Mouse (Mus musculus): ENCODE data around the gene Prss22. TPM values are rescaled to one million over a fixed set of nuclear protein-coding genes. Genes with fewer than 3 reads are reported as not detected.

Prss22 gene
- polyA plus RNA-seq (2015; fragmentation: Nextera tagmentation; extraction: Ambion mirVana) = 0.12 TPM in 1 of 2 replicates, not detected in the other

GRCm38 (mm10) chr17:23997901-23998300 is at the start of gene Prss22:
Gene Prss22, minus strand, starts transcription at chr17:23998100.
- ATAC-seq = no peak
- no peaks in the 10 kb centered on the region for H3K9me3 ChIP-seq
- H3K27me3 ChIP-seq = peaks cover 11% of the 10 kb centered on the region; the same call in 1 of the 2 replicates
- H3K9ac ChIP-seq (replicated peaks) = no peak within 1 kb of the TSS
- no peak within 1 kb of the TSS for H3K27ac ChIP-seq
- H3K36me3 ChIP-seq = no peaks in the 10 kb centered on the region
- 80% methylated on average over 2 of the region's 2 CpGs for WGBS
- no peak within 1 kb of the TSS for H3K4me2 ChIP-seq (replicated peaks)
- H3K4me1 ChIP-seq (replicated peaks) = peaks cover 8% of the 10 kb centered on the region; the same call in 1 of the 2 replicates
- H3K4me3 ChIP-seq (replicated peaks) = no peak within 1 kb of the TSS

GRCm38 (mm10) chr17:24046026-24046425 is 48.1 kb upstream of the Prss22 start:
- 49% methylated on average over 5 of the region's 5 CpGs for WGBS

GRCm38 (mm10) chr17:24045608-24046007 is 47.7 kb upstream of the Prss22 start:
- Histone ChIP-seq H3K36me3 (peaks cover 39% of the 10 kb centered on the region), H3K4me2 (replicated peaks) (no peak overlapping the region), H3K9me3 (no peaks in the 10 kb centered on the region), H3K4me3 (replicated peaks) (no peak overlapping the region), H3K9ac (replicated peaks) (no peak overlapping the region), H3K27me3 (no peaks in the 10 kb centered on the region), H3K4me1 (replicated peaks) (no peaks in the 10 kb centered on the region), H3K27ac (no peak overlapping the region)
- WGBS = 83% methylated on average over 10 of the region's 10 CpGs
- ATAC-seq = no peak

More at GRCm38 (mm10) chr17:24046026-24046425, 48.1 kb upstream of the Prss22 start:
- H3K27ac ChIP-seq = no peak overlapping the region
- H3K27me3 ChIP-seq = no peaks in the 10 kb centered on the region
- H3K4me2 ChIP-seq (replicated peaks) = no peak overlapping the region
- H3K9ac ChIP-seq (replicated peaks) = no peak overlapping the region
- ATAC-seq = no peak
- H3K9me3 ChIP-seq = no peaks in the 10 kb centered on the region
- no peaks in the 10 kb centered on the region for H3K4me1 ChIP-seq (replicated peaks)
- H3K36me3 ChIP-seq = peaks cover 44% of the 10 kb centered on the region
- no peak overlapping the region for H3K4me3 ChIP-seq (replicated peaks)

GRCm38 (mm10) chr17:24044482-24044881 is 46.6 kb upstream of the Prss22 start:
- Histone ChIP-seq H3K9ac (replicated peaks) (no peak overlapping the region), H3K4me1 (replicated peaks) (no peaks in the 10 kb centered on the region), H3K36me3 (peaks cover 32% of the 10 kb centered on the region), H3K4me2 (replicated peaks) (no peak overlapping the region), H3K27ac (no peak overlapping the region), H3K9me3 (no peaks in the 10 kb centered on the region), H3K4me3 (replicated peaks) (no peak overlapping the region), H3K27me3 (no peaks in the 10 kb centered on the region)
- WGBS = 67% methylated on average over 5 of the region's 5 CpGs
- no peak for ATAC-seq

- no peak within 1 kb of the TSS for H3K4me3 ChIP-seq (replicated peaks)
- no peaks in the 10 kb centered on the region for H3K27me3 ChIP-seq
- WGBS = 78% methylated on average over 4 of the region's 4 CpGs
- no peak for ATAC-seq
- no peak within 1 kb of the TSS for H3K9ac ChIP-seq (replicated peaks)
- H3K27ac ChIP-seq = no peak within 1 kb of the TSS
- no peaks in the 10 kb centered on the region for H3K36me3 ChIP-seq
- H3K9me3 ChIP-seq = no peaks in the 10 kb centered on the region
- H3K4me1 ChIP-seq (replicated peaks) = no peaks in the 10 kb centered on the region
- no peak within 1 kb of the TSS for H3K4me2 ChIP-seq (replicated peaks)
Measured at GRCm38 (mm10) chr17:24037844-24038243, 39.9 kb upstream of the Prss22 start, which contains the start of gene Prss27. Gene Prss27, plus strand, starts transcription at chr17:24038144.

- no peaks in the 10 kb centered on the region for H3K27me3 ChIP-seq
- no peaks in the 10 kb centered on the region for H3K9me3 ChIP-seq
- no peaks in the 10 kb centered on the region for H3K36me3 ChIP-seq
- ATAC-seq = no peak
- no peak overlapping the region for H3K4me2 ChIP-seq (replicated peaks)
- no peak overlapping the region for H3K4me3 ChIP-seq (replicated peaks)
- H3K4me1 ChIP-seq (replicated peaks) = no peaks in the 10 kb centered on the region
- no peak overlapping the region for H3K27ac ChIP-seq
- H3K9ac ChIP-seq (replicated peaks) = no peak overlapping the region
- 86% methylated on average over 13 of the region's 13 CpGs for WGBS
Measured at GRCm38 (mm10) chr17:24037360-24037759, 39.5 kb upstream of the Prss22 start.

- no peaks in the 10 kb centered on the region for H3K4me1 ChIP-seq (replicated peaks)
- no peak overlapping the region for H3K4me2 ChIP-seq (replicated peaks)
- no peak for ATAC-seq
- no peak overlapping the region for H3K27ac ChIP-seq
- H3K9ac ChIP-seq (replicated peaks) = no peak overlapping the region
- no peaks in the 10 kb centered on the region for H3K9me3 ChIP-seq
- H3K36me3 ChIP-seq = no peaks in the 10 kb centered on the region
- no peak overlapping the region for H3K4me3 ChIP-seq (replicated peaks)
- WGBS = 72% methylated on average over 6 of the region's 6 CpGs
- H3K27me3 ChIP-seq = no peaks in the 10 kb centered on the region
Measured at GRCm38 (mm10) chr17:24036954-24037353, 39.1 kb upstream of the Prss22 start.

- Histone ChIP-seq H3K9ac (replicated peaks) (no peak overlapping the region), H3K4me1 (replicated peaks) (no peaks in the 10 kb centered on the region), H3K4me3 (replicated peaks) (no peak overlapping the region), H3K27ac (no peak overlapping the region), H3K4me2 (replicated peaks) (no peak overlapping the region), H3K9me3 (no peaks in the 10 kb centered on the region), H3K27me3 (no peaks in the 10 kb centered on the region), H3K36me3 (no peaks in the 10 kb centered on the region)
- ATAC-seq = no peak
- 89% methylated on average over 7 of the region's 7 CpGs for WGBS
Measured at GRCm38 (mm10) chr17:24035087-24035486, 37.2 kb upstream of the Prss22 start.

- Histone ChIP-seq H3K36me3 (no peaks in the 10 kb centered on the region), H3K9ac (replicated peaks) (no peak overlapping the region), H3K4me2 (replicated peaks) (no peak overlapping the region), H3K4me1 (replicated peaks) (no peaks in the 10 kb centered on the region), H3K27ac (no peak overlapping the region), H3K4me3 (replicated peaks) (no peak overlapping the region), H3K9me3 (no peaks in the 10 kb centered on the region), H3K27me3 (no peaks in the 10 kb centered on the region)
- no peak for ATAC-seq
- WGBS = 90% methylated on average over 19 of the region's 22 CpGs
Measured at GRCm38 (mm10) chr17:24030551-24030950, 32.7 kb upstream of the Prss22 start.

- WGBS = 88% methylated on average over 7 of the region's 7 CpGs
- H3K27ac ChIP-seq = no peak overlapping the region
- H3K36me3 ChIP-seq = no peaks in the 10 kb centered on the region
- no peak overlapping the region for H3K4me2 ChIP-seq (replicated peaks)
- H3K4me1 ChIP-seq (replicated peaks) = no peaks in the 10 kb centered on the region
- no peak overlapping the region for H3K4me3 ChIP-seq (replicated peaks)
- H3K9me3 ChIP-seq = no peaks in the 10 kb centered on the region
- H3K27me3 ChIP-seq = no peaks in the 10 kb centered on the region
- ATAC-seq = no peak
- no peak overlapping the region for H3K9ac ChIP-seq (replicated peaks)
Measured at GRCm38 (mm10) chr17:24029477-24029876, 31.6 kb upstream of the Prss22 start.

GRCm38 (mm10) chr17:24021375-24022199 is 23.7 kb upstream of the Prss22 start:
- H3K9ac ChIP-seq (replicated peaks) = no peak overlapping the region
- no peaks in the 10 kb centered on the region for H3K27me3 ChIP-seq
- no peak overlapping the region for H3K4me3 ChIP-seq (replicated peaks)
- no peaks in the 10 kb centered on the region for H3K9me3 ChIP-seq
- 81% methylated on average over 5 of the region's 5 CpGs for WGBS
- H3K27ac ChIP-seq = no peak overlapping the region
- no peak overlapping the region for H3K4me2 ChIP-seq (replicated peaks)
- H3K36me3 ChIP-seq = no peaks in the 10 kb centered on the region
- no peaks in the 10 kb centered on the region for H3K4me1 ChIP-seq (replicated peaks)
- no peak for ATAC-seq

GRCm38 (mm10) chr17:24020696-24021095 is 22.8 kb upstream of the Prss22 start:
- no peak overlapping the region for H3K4me2 ChIP-seq (replicated peaks)
- 86% methylated on average over 6 of the region's 6 CpGs for WGBS
- no peak overlapping the region for H3K9ac ChIP-seq (replicated peaks)
- no peak overlapping the region for H3K4me3 ChIP-seq (replicated peaks)
- no peak for ATAC-seq
- H3K9me3 ChIP-seq = no peaks in the 10 kb centered on the region
- no peaks in the 10 kb centered on the region for H3K4me1 ChIP-seq (replicated peaks)
- no peak overlapping the region for H3K27ac ChIP-seq
- H3K36me3 ChIP-seq = no peaks in the 10 kb centered on the region
- no peaks in the 10 kb centered on the region for H3K27me3 ChIP-seq
